In genomic region chr2:13529253-13529933, GRCm38 (mm10) we compare ENCODE assay signal across 31 mouse cellular contexts. TPM values are rescaled to one million over a fixed set of nuclear protein-coding genes. Genes with fewer than 3 reads are reported as not detected.
DNase-seq lines count a peak whose midpoint lies in the region; ATAC-seq and TF ChIP-seq lines count a peak whose summit lies in the region.
"Had no signal": no experiment of that assay in that cellular context is flagged by ENCODE, and none has a peak within 500 bp of the region (broad histone marks: within the 10 kb centered on the region; RNA-seq: fewer than 3 reads in every experiment).

No protein-coding gene starts in this region.

- TF ChIP-seq CTCF in hindbrain, postnatal 0 days (IDR thresholded peaks at IDR 0.05; ENCODE audit: low read depth) = no peak
- TF ChIP-seq CTCF in G1E (IDR thresholded peaks at IDR 0.05; ENCODE audit: low read depth, low read length) = no peak

- no peaks in the 10 kb centered on the region for H3K9me3 ChIP-seq in hindbrain, postnatal 0 days (ENCODE audit: low read length)
- H3K9me3 ChIP-seq in hindbrain, embryonic 14.5 days (ENCODE audit: control insufficient read depth, low read length) = no peaks in the 10 kb centered on the region
- H3K9me3 ChIP-seq in G1E (replicated peaks) = no peaks in the 10 kb centered on the region
- H3K9me3 ChIP-seq: heart, embryonic 13.5 days; megakaryocyte, embryonic 14.5 days; neural tube, embryonic 12.5 days had no signal

- H3K4me2 ChIP-seq in hindbrain, postnatal 0 days (ENCODE audit: low read depth, low read length) = no peak overlapping the region
- no peak overlapping the region for H3K4me2 ChIP-seq in hindbrain, embryonic 14.5 days (replicated peaks)
- H3K4me2 ChIP-seq: heart, embryonic 13.5 days; neural tube, embryonic 12.5 days had no signal

- H3K27ac ChIP-seq in hindbrain, postnatal 0 days = no peak overlapping the region
- no peak overlapping the region for H3K27ac ChIP-seq in hindbrain, embryonic 14.5 days
- H3K27ac ChIP-seq: gastrocnemius, adult 2 months; heart, adult 2 months; heart, embryonic 13.5 days; kidney, postnatal 0 days; neural tube, embryonic 12.5 days had no signal

- H3K9ac ChIP-seq in hindbrain, postnatal 0 days (replicated peaks; ENCODE audit: low read length) = no peak overlapping the region
- H3K9ac ChIP-seq in hindbrain, embryonic 14.5 days = no peak overlapping the region
- H3K9ac ChIP-seq: heart, embryonic 13.5 days; neural tube, embryonic 12.5 days had no signal

- ATAC-seq in hindbrain, postnatal 0 days = peak; percentile 46; the same call in 1 of the 2 replicates
- no peak for ATAC-seq in hindbrain, embryonic 14.5 days (ENCODE audit: low FRiP score)
- peak; percentile 46; the same call in 1 of the 2 replicates for ATAC-seq in G1E (ENCODE audit: extremely low read depth, insufficient number of reproducible peaks, low FRiP score, poor library complexity, severe bottlenecking)
- ATAC-seq in common myeloid progenitor, adult 5-6 weeks (replicated peaks; ENCODE audit: low read depth, poor library complexity, severe bottlenecking) = peak; percentile 56
- peak; percentile 76 for ATAC-seq in megakaryocyte progenitor cell, adult 5-6 weeks (replicated peaks; ENCODE audit: poor library complexity)
- ATAC-seq: CD4-positive, CD25-positive, alpha-beta regulatory T cell, adult 4 months; forebrain, embryonic 14.5 days; intestine, embryonic 16.5 days; midbrain, embryonic 16.5 days had no signal

- H3K4me3 ChIP-seq in hindbrain, postnatal 0 days (ENCODE audit: low read length) = no peak overlapping the region
- H3K4me3 ChIP-seq in hindbrain, embryonic 14.5 days (replicated peaks; ENCODE audit: low read length) = no peak overlapping the region
- H3K4me3 ChIP-seq in G1E (ENCODE audit: low read depth, low read length) = no peak overlapping the region
- H3K4me3 ChIP-seq: gastrocnemius, adult 2 months; heart, adult 2 months; heart, embryonic 13.5 days; megakaryocyte, embryonic 14.5 days; myocyte; neural tube, embryonic 12.5 days had no signal

- H3K36me3 ChIP-seq in hindbrain, postnatal 0 days (ENCODE audit: insufficient read depth, low read length) = no peaks in the 10 kb centered on the region
- no peaks in the 10 kb centered on the region for H3K36me3 ChIP-seq in hindbrain, embryonic 14.5 days (replicated peaks; ENCODE audit: control insufficient read depth, insufficient read depth)
- peaks cover 3% of the 10 kb centered on the region for H3K36me3 ChIP-seq in G1E (replicated peaks)
- H3K36me3 ChIP-seq: heart, embryonic 13.5 days; neural tube, embryonic 12.5 days had no signal

- H3K27me3 ChIP-seq in hindbrain, postnatal 0 days (ENCODE audit: insufficient read depth, low read length) = no peaks in the 10 kb centered on the region
- peaks cover 7% of the 10 kb centered on the region for H3K27me3 ChIP-seq in hindbrain, embryonic 14.5 days (ENCODE audit: control insufficient read depth, insufficient read depth, low read length)
- no peaks in the 10 kb centered on the region for H3K27me3 ChIP-seq in G1E (ENCODE audit: insufficient read depth, low read length)
- H3K27me3 ChIP-seq: heart, embryonic 13.5 days; megakaryocyte, embryonic 14.5 days; neural tube, embryonic 12.5 days had no signal

- DNase-seq in hindbrain, postnatal 0 days (ENCODE audit: low spot score) = no peak
- DNase-seq in hindbrain, embryonic 14.5 days (ENCODE audit: low spot score) = no peak
- no peak for DNase-seq in G1E (ENCODE audit: low spot score)
- no peak for DNase-seq in layer of hippocampus, adult 9-10 months (ENCODE audit: low spot score)
- DNase-seq in left cerebral cortex, adult 18-20 months (ENCODE audit: low spot score in 2 of 2) = no peak
- DNase-seq: adrenal gland, postnatal 10 days; cerebellum, adult 8-10 months; cerebellum, postnatal 25 days; gastrocnemius, adult 2 months; gastrocnemius, postnatal 36 days; heart, adult 2 months; heart, postnatal 10 days; kidney, adult 8-10 months; layer of hippocampus, adult 9-11 months; lung, postnatal 36 days; right cerebral cortex, adult 18-20 months; spleen, adult 18-20 months; thymus, postnatal 36 days had no signal

- H3K4me1 ChIP-seq in hindbrain, postnatal 0 days (ENCODE audit: insufficient read depth, low read length) = no peaks in the 10 kb centered on the region
- H3K4me1 ChIP-seq in hindbrain, embryonic 14.5 days (replicated peaks; ENCODE audit: control insufficient read depth, insufficient read depth, low read length) = 0 out of 2 replicates have a peak, but pooled peaks cover 4% of the 10 kb centered on the region
- peaks cover 43% of the 10 kb centered on the region for H3K4me1 ChIP-seq in G1E (ENCODE audit: insufficient read depth, low read depth, low read length)

- 95% methylated on average over 3 of the region's 3 CpGs for WGBS in hindbrain, postnatal 0 days
- over 99% methylated on average over 3 of the region's 3 CpGs for WGBS in hindbrain, embryonic 14.5 days

RNA-seq across cellular contexts. Expression of gene Trdmt1, which starts 15.1 kb away (rescaled TPM):
- total RNA-seq in hindbrain, postnatal 0 days (2014; rRNA removed) = 6.1 and 7.5 TPM in 2 replicates
- polyA plus RNA-seq in hindbrain, postnatal 0 days (2015; fragmentation: Nextera tagmentation; extraction: Ambion mirVana) = 6.2 and 6.8 TPM in 2 replicates
- 8.2 and 11.7 TPM in 2 replicates for polyA plus RNA-seq in hindbrain, embryonic 14.5 days (2014; fragmentation: Nextera tagmentation; extraction: Ambion mirVana)
- total RNA-seq in G1E (2014; fragmentation: Nextera tagmentation) (20.2 and 22.4 TPM in 2 replicates), G1E (2017) (7.3 and 9.1 TPM in 2 replicates)
- polyA plus RNA-seq in G1E (2012) = 0.44 and 0.56 TPM in 2 replicates
- 11.3 and 12.4 TPM in 2 replicates for total RNA-seq in common myeloid progenitor, adult 5-6 weeks (2017)
- total RNA-seq in megakaryocyte progenitor cell, adult 5-6 weeks (2015) = 13.9 and 14.4 TPM in 2 replicates
- total RNA-seq in megakaryocyte progenitor cell, adult 5-6 weeks (2017) = 16.4 and 17.7 TPM in 2 replicates
- total RNA-seq in left cerebral cortex, adult 18-20 months (2021) = 1 to 10 TPM; 4.2 to 5.0 TPM

RNA-seq across cellular contexts. Expression of gene Cubn, which starts 37.8 kb away (rescaled TPM):
- total RNA-seq in hindbrain, postnatal 0 days (2014; rRNA removed) = 1.0 and 1.6 TPM in 2 replicates
- polyA plus RNA-seq in hindbrain, postnatal 0 days (2015; fragmentation: Nextera tagmentation; extraction: Ambion mirVana) = 0.32 and 0.41 TPM in 2 replicates
- 0.21 and 0.38 TPM in 2 replicates for polyA plus RNA-seq in hindbrain, embryonic 14.5 days (2014; fragmentation: Nextera tagmentation; extraction: Ambion mirVana)
- not detected in 2 replicates for total RNA-seq in G1E (2014; fragmentation: Nextera tagmentation)
- 0.12 and 0.16 TPM in 2 replicates for total RNA-seq in G1E (2017)
- not detected in 2 replicates for polyA plus RNA-seq in G1E (2012)
- 0.09 TPM in 1 of 2 replicates, not detected in the other for total RNA-seq in common myeloid progenitor, adult 5-6 weeks (2017)
- total RNA-seq in megakaryocyte progenitor cell, adult 5-6 weeks (2015) = not detected in 2 replicates
- total RNA-seq in megakaryocyte progenitor cell, adult 5-6 weeks (2017) = not detected in 2 replicates
- under 1 TPM; 0.35 to 0.42 TPM for total RNA-seq in left cerebral cortex, adult 18-20 months (2021)
- total RNA-seq: hematopoietic stem cell, adult 5-6 weeks; liver, adult 2 months had no signal
- polyA plus RNA-seq: liver, adult 2 months had no signal

RNA-seq across cellular contexts. Expression of gene Vim, which starts 44.3 kb away (rescaled TPM):
- total RNA-seq in hindbrain, postnatal 0 days (2014; rRNA removed) = 965 and 1,051 TPM in 2 replicates
- polyA plus RNA-seq in hindbrain, postnatal 0 days (2015; fragmentation: Nextera tagmentation; extraction: Ambion mirVana) = 417 and 451 TPM in 2 replicates
- 448 TPM in 2 replicates for polyA plus RNA-seq in hindbrain, embryonic 14.5 days (2014; fragmentation: Nextera tagmentation; extraction: Ambion mirVana)
- total RNA-seq in G1E (2014; fragmentation: Nextera tagmentation) (222 and 227 TPM in 2 replicates), G1E (2017) (1,355 and 1,410 TPM in 2 replicates)
- 451 and 565 TPM in 2 replicates for polyA plus RNA-seq in G1E (2012)
- total RNA-seq in common myeloid progenitor, adult 5-6 weeks (2017) = 707 and 896 TPM in 2 replicates
- total RNA-seq in megakaryocyte progenitor cell, adult 5-6 weeks (2015) = 816 and 1,066 TPM in 2 replicates
- total RNA-seq in megakaryocyte progenitor cell, adult 5-6 weeks (2017) = 743 and 949 TPM in 2 replicates
- total RNA-seq in left cerebral cortex, adult 18-20 months (2021) = 10 to 100 TPM; 56.0 to 57.7 TPM
